Mouse (Mus musculus) hematopoietic stem cell, adult 5-6 weeks (primary cell): ENCODE measurements around the gene Urm1. TPM values are rescaled to one million over a fixed set of nuclear protein-coding genes. Genes with fewer than 3 reads are reported as not detected.
"Not testable (repeated sequence)": the region's sequence is repeated elsewhere in the genome, so short reads cannot be mapped to it uniquely, and the experiment has no call there.

Experiments
- ATAC-seq, 2 experiments: fragments of 125-278 bp in 1 of 2; replicated peaks in 1 of 2; 2 replicates each; pipeline ENCODE4 v1.8.0; 2016 to 2017; ENCODE audit warnings: inconsistent platforms in 2 of 2, mild to moderate bottlenecking in 2 of 2, moderate number of reproducible peaks in 2 of 2, low read depth in 1 of 2, moderate TSS enrichment in 1 of 2; ENCODE audit not compliant: low FRiP score in 2 of 2, poor library complexity in 2 of 2, severe bottlenecking in 2 of 2, insufficient read depth in 1 of 2, low TSS enrichment in 1 of 2
- total RNA-seq: library from RNA; stranded (forward); fragments of 172-1452, 232-1000 nt; gene quantifications from 2 replicates; pipeline ENCODE4 v1.2.3, GENCODE M21; 2017

Gene Urm1
- total RNA-seq: 14.9 and 16.8 TPM in 2 replicates

DNA sequence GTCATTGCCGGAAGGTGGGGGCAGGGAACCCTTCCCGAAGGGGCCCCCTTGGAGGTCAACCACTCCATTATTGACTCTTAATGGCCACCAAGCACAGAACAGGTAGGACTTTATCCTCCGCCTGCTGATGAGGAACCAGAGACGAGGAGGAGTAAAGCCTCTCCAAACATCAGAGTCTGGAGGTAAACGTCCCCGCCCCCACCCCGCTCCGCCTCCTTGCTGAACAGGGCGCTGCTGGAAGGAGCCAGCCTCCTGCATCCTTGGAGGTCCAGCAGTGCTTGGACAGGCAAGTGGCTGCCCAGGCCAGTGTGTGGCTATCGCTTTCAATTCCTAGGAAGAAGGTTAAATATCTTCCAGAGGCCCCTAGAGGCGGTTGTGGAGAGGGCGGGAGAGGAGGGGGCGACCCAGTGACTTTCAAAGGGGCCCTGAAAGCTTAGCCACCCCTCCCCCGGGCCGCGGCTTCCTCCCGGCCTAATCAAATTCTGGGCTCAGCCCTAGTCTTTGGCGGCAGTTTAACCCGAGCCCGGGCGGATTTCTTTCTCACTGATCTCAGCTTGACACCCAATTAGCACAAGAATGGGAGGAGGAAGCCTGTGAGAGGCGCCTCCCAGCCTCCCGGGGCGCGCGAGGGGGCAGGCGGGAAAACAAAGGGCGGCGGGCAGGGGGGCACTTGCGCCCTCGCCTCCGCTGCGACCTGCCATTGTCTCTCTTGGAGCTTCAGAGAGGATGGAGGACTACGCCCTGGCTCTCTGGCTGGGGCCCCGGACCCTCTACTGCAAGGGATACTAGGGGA lies at the start of gene Urm1:
Urm1 (plus strand) TSS at position 51 of the 793 bp plus-strand sequence.
- peak; percentile 53 to 55 for ATAC-seq

DNA sequence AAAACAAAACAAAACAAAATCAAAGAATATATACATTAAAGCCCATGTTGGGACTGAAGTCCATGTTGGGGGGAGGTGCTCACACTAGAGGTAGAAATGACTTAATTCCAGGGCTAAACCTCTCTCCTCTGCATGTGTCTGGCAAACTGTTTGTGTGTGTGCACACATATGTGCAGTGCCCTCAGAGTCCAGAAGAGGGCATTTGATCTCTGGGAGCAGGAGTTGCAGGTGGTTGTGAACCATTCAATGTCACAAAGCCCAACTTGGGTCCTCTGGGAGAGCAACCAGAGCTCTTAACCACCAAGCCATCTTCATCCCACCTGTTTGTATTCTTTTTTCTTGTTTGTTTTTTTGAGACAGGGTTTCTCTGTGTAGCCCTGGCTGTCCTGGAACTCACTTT lies 49.7 kb upstream of the Urm1 start:
- no peak for ATAC-seq

DNA sequence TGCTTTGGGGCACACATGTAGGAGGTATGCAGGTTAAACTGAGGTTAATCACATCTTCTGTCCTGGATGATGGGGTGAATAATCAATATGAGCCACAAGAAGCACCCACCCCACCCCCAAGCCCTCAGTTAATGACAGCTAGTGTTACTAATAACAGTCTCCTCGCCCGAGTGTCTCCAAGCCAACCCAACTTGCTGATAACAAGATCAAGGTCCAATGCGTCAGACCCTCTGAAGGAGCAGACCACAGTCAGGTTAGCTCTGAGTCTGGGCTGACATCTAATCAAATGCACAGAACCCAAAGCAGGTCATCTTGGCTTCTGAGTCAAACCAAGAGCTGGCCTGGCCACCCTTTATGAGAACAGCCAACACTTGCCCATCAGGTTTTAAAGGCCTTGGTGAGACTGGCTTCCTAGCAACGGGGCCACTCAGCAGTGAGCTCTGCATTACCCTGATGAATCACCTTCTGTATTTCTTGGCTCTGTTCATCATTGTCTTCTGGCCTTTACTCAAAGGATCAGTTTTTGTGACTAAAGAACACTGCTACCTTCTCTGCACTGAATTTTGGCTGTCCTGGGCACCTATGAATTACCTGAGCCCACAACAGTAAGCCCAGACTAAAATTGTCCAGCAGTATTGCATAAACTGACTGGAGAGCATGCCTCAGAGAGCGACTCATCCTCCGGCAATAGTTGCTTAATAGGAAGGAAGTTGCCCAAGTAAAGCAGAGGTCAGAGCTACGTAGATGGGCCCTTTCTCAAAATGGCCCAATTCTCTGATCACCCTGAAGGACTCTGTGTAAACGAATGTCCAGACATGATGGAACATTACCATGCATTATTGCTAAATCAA lies 48.0 kb upstream of the Urm1 start:
- ATAC-seq: peak; percentile 62 to 67; a peak in 3 of 4 replicates

DNA sequence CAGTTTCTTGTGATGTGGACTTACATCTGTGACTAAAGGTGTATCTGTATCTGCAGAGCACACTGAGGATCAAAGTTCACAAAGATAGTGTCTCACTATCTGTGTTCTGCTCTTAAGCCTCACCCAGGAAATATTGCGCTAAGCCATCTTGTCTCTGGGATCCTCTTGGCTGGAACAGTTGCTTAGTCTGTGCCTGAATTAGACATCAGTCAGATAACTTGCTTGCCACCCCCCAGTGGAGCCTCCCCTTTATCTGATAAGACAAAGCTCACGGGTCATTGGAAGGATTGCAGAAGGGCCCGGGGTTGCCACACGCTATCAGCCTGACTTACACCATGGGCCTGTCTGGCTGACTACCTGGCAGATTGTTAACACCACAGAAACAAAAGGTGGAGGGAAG lies 46.6 kb upstream of the Urm1 start:
- peak in 1 of 2 experiments; percentile 29; a peak in 1 of 4 replicates for ATAC-seq

DNA sequence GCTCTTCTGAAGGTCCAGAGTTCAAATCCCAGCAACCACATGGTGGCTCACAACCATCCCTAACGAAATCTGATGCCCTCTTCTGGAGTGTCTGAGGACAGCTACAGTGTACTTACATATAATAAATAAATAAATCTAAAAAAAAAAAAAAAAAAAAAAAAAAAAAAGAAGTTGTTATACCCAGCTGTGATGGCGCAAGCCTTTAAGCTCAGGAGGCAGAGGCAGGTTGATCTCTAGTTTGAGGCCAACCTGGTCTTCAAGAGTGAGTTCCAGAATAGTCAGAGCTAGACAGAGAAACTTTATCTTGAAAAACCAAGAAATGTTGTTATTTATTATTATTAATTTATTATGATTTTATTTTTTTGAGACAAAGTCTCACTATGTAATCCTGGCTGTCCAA lies 38.6 kb upstream of the Urm1 start:
- ATAC-seq: not testable (repeated sequence)

DNA sequence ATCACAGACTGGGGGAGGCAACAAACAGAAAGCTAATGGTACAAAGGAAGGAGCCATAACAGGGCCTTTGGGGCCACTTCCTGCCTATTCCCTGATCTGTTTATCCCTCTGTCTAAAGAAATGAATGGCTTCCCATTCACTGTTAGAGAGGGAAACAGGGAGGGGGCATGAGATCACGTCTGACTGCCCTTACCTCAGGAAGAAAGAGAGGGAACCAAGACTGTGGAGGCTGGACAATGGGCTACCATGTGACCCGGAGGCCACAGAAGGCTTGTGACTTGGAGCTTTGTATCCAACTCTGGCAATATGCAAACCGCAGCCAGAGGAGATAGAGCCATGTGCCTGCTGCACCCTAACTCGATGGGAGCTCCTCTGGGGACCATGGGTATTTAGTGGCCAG lies 35.6 kb upstream of the Urm1 start:
- no peak for ATAC-seq

DNA sequence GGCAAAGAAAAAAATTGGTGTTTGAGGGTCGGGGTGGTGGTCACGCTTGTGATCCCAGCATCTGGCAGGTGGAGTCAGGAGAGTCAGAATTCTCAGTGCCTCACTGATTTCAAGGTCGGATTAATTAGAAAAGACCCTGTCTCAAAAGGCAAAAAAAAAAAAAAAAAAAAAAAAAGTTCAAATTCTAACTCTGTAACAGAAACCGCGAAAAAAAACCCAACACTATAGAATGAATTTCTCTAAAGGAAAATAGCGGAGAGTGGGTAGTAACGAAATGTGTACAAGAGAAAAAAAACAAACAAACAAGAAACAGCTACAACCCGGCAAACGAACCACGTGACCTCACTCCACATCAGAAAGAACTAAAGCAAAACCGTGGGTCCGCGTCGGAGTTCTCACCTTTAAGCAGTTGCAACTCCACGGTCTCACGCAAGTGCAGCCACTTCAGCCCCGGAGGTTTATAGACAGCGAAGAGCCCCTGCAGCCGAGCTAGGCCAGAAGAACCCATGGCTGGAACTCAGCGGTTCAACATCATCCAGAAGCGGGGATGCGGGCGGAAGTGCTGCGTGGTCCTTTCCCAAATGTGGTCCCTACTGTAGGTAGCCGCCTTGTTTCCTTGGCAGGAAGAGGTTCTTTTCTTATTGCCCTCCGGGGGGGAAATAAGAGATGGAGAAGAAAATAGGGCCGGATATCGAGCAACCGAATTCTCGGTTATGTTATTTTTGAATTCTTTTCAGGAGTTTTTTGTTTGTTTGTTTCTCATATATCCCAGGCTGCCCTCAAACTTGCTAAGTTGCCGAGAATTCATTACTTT lies 32.6 kb upstream of the Urm1 start, which contains the start of gene Coq4:
Coq4 (plus strand) TSS at position 390 of the 814 bp plus-strand sequence.
- ATAC-seq: peak; percentile 88 to 89

DNA sequence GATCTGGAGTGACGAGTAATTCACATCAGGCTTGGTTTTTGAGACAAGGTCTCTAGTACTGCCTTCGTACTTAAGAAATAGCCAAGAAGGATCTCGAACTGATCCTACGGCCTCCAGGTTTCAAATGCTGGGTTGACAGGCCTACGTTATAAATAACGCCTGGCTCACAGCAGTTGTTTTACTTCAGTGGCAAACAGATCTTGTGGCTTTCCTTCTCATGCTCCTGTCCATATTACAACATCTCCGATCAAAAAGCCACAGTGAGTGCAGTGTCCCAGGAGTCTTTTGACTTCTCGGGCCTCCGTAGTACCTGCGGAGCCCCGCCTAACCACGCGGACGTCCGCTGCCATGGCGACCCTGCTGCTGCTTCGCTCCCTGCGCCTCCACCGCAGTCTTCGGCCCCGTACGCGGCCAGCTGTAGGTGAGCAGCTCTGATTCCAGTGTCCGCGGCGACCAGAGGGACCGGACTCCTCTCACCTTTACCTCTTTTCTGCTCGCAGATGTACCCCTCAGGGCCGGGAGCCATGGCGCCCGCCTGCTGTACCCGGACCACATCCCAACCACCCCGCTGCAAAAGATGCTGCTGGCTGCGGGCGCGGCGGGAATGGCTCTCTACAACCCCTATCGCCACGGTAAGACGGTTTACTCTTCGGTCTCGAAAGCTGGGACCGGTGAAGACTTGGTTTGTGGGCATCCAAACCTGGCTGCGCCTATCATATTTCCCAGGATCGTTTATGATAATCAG lies 31.8 kb upstream of the Urm1 start, which contains the start of gene Trub2:
Trub2 (minus strand) TSS at position 566 of the 745 bp plus-strand sequence.
- ATAC-seq: peak; percentile 84 to 88

DNA sequence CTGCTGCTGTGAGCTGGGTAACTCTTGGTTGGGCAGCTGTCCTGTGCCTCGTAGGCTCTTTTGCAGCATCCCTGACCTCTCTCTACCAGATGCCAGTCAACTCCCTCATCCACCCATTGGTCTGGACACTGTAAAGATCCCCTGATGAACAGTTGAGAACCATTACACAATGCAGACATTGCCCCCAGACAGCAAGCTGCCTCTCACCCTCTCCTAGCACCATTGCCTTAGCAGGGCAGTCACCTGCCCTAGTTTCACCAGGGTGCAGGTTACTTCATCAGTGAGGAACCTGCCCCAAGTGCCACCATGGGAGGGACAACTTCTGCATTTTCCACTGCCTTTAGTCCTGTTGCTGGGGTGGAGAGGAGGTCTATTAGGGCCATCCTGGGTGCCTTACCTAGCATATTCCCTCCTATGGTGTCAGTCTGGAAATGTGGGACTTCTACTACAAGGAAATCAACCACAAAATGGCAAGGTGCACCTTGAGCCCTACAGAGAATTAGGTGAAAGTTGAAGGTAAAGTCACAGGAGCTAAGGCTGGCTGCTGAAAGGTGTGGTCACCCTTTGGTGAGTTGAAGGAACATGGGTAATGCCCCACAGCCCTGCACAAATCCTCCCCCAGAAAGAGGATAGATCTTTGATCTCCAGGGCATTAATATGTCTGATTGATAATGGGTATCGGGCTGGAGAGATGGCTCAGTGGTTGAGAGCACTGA lies 26.9 kb upstream of the Urm1 start:
- peak in 1 of 2 experiments; percentile 41; a peak in 1 of 4 replicates for ATAC-seq

DNA sequence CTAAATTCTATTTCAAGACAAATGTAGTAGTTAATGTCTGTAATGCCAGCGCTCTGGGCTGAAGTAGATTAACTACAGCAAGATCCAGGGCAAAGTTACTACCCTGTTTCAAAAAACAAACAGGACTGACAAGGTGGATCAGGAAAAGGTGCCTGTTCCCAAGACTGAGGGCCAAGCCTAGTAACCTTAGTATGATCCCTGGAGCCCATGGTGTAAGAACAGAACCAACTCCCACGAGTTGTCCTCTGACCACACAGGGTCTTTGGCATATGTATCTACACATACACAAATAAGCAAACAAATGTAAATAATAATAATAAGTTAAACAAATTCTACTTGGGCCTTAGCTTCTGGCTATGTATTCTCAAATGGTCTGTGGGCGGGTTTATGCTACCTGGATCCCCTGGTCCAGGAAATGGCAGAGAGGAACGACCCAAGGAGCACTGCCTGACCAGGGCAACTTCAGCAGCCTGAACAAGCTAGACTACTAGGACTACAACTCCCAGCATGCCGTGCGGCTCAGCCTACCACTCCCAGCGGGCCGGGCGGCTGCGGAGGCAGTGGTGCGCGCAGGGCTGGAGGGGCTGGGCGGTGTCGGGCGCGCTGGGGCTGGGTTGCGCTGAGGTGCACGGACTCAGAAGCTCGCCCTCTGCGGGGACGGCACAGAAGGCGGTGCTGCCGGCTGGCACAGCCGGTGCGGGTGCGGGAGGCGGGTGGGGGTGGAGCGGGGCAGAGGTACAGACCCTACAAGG lies 17.6 kb upstream of the Urm1 start, which contains the start of gene Slc27a4:
Slc27a4 (plus strand) TSS at position 560 of the 752 bp plus-strand sequence.
- peak; percentile 97 to 99 for ATAC-seq

DNA sequence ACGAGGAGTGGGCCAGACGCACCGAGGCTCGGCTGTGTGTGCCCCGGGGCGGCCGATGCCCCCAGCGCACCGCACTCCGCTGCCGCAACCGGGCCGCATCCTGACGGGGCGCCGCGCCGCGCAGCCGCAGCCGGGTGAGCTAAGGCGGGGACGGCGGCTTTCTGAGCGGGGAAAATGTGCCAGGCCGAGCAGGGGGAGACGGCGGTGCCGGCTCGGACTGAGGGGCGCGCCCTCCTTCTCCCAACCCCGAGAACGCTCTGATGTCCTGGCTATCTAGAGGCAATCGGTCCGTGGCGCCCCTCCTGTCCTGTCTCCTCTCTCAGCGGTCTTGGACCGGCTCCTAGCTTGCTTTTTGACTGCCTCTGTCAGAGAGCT lies 17.1 kb upstream of the Urm1 start:
- ATAC-seq: 0 out of 4 replicates have a peak, but pooled peaks of 1 of the 2 experiments have one; percentile 3

DNA sequence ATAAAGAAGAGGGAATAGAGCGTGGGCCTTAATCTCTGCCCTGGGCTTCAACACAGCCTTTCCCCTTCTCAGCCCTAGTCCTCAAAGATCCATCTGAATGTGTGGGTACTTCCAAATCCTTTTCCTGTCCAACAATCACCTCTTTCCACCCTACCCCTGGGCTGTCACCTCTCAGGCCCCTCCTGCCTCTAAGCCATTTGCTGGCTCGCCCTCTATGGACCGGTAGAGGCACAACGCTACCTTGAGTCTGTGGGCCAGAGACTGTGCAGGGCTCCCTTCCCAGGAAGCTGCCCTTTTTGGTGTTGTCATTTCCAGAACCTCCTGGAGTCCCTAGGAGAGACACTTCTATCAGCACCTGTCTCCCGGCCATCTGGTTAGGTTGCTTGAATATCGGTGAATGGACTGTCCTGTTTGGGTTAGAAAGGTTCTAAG lies 16.5 kb upstream of the Urm1 start:
- peak; percentile 51 to 77 for ATAC-seq

DNA sequence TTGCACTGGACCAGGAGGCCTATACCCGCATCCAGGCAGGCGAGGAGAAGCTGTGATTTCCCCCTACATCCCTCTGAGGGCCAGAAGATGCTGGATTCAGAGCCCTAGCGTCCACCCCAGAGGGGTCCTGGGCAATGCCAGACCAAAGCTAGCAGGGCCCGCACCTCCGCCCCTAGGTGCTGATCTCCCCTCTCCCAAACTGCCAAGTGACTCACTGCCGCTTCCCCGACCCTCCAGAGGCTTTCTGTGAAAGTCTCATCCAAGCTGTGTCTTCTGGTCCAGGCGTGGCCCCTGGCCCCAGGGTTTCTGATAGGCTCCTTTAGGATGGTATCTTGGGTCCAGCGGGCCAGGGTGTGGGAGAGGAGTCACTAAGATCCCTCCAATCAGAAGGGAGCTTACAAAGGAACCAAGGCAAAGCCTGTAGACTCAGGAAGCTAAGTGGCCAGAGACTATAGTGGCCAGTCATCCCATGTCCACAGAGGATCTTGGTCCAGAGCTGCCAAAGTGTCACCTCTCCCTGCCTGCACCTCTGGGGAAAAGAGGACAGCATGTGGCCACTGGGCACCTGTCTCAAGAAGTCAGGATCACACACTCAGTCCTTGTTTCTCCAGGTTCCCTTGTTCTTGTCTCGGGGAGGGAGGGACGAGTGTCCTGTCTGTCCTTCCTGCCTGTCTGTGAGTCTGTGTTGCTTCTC lies 4.0 kb upstream of the Urm1 start:
- no peak for ATAC-seq

DNA sequence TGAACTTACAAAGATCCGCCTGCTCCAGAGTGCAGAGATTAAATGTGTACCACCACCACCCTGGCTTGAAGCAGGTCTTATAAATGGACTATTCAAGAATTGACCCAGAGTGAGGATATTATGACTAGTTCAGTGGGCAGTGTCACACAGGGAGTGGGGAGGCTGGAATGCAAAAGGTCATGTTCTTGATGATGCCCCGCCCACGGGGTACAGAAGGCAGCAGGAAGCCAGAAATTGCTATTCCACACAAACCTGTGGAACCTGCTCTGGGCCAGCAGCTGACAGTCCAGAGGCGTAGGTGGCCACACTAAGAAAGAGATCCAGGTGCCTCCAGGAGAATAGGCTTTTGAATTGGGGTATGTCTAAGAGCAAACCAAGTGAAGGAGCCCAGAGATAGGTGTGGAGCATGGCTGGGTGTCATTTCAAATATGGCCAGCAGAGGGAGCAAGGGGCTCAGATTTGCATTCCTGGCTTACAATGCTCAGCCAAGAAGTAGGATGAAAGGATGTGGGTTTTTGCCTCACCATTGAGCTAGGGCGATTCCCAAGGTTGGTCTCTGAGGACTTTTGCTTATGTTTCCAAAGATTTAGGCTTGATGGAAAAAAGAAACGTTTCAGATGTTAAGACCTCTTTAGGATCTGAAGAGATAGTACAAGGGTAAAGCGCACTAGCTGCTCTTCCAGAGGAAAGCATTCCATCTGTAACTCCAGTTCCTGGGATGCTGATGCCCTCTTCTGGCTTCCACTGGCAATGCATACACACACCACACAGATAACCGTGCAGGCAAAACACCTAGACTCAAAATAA lies 2.2 kb upstream of the Urm1 start:
- peak; percentile 67 to 74 for ATAC-seq
